Mouse (Mus musculus) MN1 (cell line): ENCODE measurements around the gene Slc35b2.

Experiments
- DNase-seq: peaks from one replicate; pipeline ENCODE4 v3.0.0-alpha.2; 2016; ENCODE audit warnings: low spot score

Gene Slc35b2

DNA sequence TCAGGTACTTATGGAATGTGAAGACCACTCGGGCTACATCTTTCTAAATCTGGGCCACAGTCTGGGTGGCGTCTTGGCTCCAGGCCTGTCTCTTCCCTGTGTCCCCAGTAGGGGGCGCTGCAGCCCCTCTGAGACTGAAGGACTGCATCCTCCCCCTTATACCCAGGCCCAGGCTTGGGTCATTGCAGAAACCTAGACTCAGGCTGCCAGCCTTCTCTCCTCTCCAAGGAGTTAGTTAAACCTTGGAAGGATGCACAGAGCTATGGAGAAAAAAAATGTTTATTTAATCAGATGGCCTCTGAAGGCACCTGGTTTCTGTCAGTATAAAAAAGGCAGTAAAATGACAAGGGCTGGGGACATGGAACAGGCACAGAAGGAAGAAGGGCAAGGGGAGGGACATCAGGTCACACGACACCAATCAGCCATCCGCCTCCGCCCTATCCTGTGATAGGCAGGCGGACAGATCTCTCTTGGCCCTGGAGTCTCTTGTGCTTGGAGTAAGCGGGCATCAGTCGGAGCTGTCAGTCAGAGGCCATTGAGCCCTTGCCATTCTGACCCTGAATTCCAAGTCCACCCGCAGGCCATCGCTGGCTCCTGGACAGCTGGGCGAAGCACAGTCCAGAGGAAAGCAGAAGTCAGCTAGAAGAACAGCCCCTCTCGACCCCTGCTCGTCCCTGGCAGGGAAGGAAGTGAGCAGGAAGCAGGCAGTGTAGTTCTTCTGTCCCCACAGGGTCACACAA lies 21.4 kb downstream of the Slc35b2 start:
- peak; percentile 95 for DNase-seq

DNA sequence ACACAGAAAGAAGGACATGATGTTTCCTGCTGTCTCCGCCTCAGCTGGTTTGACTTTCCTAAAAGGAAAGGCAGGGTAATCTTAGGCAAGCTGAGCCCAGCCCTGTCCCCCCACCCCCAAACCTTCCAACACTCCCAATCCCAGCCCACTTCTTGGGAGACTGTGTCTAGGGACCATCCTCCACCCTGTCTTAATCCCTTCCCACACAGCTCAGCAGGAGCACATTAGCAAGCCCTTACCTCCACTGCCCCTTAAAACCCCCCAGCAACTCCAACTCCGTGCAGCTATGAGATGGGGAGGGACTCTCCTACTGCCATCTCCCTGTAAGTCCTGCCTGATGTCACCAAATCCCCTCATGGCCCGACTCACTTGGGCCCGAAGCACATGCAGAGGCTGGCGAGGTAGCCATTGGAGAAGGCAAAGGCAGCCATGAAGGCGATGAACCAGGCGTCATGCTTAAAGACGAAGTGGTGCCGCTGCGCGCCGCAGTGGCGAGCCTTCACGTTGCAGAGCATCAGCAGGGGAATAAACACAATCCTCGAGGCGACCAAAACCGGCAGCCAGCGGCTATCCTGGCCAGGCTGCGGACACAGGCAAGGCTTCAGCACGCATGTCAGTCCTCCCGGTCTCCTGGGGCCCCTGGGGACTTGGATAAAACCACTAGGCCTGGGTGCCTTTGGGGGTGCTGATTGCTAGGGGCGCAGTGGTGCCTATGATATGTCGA lies 22.2 kb downstream of the Slc35b2 start:
- no peak for DNase-seq

DNA sequence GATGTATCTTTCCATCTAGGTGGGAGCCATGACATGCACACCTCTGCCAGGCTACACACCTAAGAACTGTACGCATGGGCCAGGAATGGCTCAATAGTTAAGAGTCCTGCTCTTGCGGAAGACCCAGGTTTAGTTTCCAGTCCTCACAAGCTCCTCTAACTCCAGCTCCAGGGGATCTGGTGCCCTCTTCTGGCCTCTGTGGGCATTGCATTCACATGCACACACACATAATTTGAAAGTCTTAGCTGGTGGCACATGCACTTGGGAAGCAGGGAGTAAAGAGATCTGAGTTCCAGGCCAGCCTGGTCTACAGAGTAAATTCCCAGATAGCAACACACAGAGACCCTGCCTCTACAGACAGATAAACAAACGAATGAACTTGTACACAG lies 22.8 kb downstream of the Slc35b2 start:
- DNase-seq, result peak; percentile 56

DNA sequence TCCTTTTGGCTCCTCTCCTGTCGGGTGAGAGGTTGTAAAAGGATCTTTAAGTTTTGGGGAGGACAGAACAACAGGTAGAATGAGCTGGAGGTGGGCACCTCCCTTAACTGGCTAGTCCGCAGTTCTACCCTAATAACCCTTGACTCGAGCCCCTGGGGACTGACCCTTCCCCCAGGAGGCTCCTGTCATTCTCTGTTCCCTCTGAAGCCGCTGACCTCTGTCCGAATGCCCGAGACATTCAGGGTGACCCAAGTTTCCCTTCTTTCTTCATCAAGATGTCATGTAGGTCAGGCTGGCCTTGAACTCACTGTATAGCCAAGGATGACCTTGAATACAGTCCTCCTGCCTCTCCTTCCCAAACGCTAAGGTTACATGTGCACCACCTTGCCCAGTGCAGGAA lies 24.7 kb downstream of the Slc35b2 start:
- DNase-seq, result no peak

DNA sequence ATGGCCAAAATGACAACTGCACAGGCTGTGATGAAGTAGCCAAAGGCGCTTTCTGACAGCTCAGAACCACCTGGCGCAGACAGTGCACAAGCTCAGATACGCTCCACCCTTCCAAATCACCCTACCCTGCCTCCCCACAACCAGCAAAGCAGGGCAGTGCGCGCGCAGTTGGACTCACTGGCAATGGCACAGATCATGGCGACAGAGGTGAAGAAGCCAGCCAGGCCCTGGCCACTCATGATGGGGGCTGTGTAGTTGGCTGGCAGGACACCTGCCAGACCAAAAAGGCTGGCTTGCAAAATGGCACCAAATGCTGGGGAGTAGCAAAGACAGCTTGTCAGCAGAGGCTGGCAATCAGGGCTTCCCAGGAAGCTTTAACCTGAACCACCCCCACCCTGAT lies 25.6 kb downstream of the Slc35b2 start:
- DNase-seq, result no peak

DNA sequence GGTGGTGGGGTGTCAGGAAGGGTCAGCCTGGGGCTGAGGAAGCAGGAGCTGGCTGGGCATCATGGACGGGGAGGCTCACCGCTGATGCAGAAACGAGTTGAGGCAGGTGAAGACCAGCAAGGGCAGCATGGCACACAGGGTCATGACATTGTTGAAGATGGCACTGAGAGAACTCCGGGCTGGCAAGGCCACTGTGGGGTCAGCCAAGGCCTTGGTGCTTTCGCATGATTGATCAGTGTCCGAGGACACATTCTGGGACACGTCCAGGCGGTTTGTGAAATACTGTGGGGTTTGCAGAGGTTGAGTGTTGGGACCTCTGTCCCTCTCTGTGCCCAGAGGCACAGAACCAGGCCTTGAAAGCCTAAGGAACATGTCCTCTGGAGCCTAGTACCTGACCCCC lies 26.2 kb downstream of the Slc35b2 start:
- DNase-seq, result no peak

DNA sequence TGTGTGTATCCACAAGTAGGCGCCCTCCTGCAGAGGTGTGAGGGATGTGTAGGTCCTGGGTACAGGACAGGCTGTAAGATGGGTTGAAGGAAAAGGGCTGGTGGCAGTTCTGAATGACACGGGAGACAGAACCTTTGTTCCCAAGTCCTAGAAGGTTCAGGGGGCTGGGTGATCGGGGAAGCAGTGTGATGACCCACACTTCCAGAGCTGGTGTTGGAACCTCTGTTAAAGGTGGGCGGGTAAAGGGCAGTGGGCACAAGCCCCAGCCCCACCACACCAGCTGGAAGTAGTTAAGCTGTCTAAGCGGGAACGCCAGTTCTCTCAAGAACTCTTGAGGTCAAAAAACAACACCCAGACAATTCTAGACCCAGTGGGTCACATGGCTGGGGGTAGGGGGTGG lies 26.7 kb downstream of the Slc35b2 start:
- DNase-seq, result no peak

DNA sequence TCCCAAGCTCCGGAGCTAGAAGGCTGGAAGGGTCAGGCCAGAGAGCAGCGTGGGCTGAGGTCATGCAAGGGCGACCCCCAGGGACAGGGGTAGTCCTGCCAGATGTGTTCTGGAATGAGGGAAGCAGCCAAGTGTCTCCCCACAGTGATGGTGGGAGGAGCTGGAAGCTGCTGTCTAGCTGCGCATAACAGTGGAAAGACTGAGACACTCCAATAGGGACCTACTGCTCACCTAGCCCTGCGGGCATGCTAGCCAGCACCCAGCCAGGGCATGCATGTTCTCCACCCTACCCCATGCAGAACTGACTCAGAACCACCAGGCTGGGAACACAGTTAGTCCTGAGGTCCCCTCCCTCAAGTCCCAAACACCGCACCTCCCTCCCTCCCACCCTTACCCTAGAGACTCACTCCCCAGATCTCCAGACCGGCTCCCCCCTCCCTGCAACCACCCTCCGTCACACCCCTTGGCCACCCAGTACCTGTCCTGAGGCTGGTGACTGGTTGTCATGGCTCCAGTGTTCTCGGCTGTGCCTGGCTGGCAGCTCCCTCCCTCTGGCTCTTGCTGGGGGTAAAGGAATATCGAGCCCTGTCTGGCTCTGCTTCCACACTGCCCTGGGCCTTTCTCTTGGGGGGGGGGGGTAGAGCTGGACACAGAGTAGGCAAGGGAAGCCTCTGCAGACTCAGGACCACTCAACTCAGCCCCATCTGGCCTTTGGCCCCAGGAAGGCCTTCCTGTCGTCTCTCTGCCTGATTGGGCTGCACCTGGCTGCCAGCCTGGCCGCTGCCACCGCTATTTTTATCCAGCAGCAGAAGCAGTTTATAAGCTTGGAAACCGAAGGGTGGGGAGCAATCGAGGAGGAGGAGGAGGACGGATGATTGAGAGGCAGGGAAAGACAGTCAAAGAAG lies 28.3 kb downstream of the Slc35b2 start:
- DNase-seq, result peak; percentile 51

DNA sequence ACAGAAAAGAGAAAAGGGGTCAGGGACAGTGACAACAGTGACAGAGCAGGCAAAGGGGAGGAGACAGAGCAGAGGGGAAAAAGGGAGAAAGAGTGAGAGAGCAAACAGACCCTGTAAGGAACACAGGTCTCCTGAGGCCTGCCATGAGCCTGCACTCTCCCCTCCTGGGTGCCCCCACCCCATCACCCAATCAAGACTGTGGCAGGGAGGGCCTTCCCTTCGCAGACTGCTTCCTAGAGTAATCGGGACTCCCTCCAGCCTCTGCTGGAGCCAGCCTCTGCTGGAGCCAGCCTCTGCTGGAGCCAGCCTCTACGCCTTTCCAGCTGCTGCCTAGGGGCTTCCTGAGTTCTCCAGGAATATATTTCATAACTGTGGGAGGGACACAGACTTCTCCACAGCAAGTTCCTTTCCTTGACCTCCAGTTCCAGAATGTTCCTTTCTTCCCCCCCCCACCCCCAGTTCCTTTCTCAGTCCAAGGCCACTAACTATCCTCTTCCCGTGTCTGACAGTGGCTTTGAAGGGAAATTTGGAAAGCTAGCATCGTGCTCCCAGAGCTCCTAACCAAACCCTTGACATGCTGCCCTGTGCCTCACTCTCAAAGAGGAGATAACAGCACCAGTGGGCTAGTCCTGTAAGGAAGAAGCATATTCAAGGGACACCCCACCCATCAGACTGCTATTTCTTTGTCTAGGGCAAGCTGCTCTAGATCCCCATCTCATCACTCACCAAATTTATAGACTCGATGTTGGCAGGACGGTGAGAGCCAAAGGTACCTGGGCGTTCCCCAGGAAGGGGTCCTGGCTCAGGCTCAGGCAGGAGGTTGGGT lies 29.1 kb downstream of the Slc35b2 start:
- DNase-seq, result no peak

DNA sequence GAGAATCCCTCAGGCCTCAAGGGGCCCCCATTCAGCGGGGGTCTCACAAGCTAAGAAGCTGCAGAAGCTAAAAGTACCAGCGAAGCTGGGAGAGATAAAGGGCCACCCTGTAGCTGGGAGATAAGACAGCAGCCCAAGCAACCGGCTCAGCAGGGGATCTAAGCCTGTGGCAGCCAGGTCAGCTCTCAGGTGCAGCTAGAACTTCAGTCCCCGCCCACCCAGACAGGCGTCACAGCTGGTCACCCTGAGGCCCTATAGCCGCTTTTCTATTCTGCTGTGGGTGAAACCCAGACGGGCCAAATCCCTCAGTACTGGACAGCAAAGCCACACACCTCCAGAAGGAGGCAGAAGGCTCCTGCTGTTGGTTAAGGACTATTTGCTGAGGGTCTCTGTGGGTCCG lies 29.8 kb downstream of the Slc35b2 start:
- no peak for DNase-seq

DNA sequence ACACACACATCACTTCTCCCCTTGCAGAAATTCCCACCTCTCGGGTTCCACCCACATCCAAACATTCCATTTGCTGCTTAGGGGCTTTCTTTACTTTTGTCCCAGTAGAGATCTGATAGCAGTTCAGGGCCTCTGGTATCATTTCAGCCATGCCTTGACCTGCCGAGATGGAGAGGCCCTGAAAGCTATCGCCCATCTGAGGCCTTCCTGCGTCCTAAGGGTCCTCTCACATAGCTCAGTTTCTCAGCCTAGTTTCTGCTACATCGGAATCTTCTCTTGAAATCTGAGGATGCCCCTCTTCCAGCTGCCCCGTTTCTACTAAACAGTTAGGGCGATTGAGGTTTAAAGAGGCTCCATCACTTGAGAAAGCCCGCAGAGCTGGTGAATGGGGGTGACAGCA lies 30.5 kb downstream of the Slc35b2 start:
- DNase-seq, result no peak

DNA sequence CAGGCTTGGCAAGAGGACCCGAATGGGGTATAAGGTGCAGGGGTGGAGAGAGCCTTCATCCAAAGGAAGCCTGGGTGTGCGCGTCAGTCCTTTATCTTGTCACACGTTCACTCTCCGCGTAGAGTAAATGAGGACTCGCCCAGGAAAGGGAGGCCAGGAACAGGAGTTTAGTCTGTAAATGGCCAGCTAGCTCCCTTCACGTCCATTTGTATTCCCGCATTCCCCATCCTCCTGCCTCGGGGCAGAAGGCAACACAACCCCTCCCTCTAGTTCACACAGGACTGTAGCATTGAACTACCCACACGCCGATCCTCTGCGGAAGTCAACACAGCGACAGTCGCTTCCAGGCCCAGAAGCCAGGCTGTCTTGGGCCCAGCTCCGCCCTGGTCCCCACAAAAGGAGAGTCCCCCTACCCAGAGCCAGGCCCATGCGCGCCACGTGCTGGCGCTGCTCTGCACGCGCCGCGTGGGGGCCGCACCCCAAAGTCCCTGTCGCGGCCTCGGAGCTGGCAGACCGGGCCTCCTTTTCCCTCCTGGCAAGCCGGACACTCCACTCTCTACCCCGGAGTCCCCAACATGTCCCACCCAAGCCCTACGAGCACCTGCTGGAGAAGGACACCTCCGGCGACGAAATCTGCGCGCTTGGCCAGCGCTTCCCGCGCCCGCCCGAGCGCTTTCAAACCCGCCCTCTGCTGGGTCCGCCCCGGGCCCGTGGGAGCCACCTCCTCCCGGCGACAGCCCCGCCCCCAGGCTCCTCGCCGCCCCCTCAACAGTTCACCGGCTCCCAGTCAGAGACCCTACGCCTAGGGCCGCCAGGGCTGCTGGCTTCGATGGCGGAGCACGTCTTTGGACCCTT lies 31.4 kb downstream of the Slc35b2 start:
- DNase-seq, result peak; percentile 75

DNA sequence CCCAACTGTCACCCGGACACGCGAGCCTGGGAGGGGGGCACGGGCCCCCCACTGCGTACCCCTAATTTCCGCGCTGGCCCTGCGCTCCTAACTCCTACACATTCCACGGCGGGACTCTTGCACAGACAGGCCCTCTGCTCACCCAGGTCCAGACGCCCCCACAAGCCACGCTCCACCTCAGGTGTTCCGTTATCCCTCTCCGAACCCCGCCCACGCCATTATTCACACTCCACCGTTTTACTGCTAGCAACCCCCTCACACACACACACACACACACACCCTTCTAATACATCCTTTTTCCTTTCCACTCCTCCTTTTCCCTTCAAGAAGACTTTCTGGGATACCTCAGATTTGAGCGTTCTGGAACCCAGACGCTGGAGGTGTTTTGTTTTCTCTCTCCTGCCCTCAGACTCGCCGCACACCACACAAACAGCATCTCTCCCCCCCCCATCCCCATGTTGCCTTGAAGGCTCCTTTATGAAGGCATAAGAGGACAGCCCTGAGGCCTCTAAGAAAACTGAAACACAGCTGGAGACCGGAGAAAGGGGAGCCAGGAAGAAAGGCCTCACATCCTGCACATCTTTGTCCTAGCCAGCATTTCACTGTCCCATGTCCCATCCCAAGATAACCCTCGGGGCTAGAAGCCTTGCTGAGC lies 32.2 kb downstream of the Slc35b2 start:
- peak; percentile 60 for DNase-seq

DNA sequence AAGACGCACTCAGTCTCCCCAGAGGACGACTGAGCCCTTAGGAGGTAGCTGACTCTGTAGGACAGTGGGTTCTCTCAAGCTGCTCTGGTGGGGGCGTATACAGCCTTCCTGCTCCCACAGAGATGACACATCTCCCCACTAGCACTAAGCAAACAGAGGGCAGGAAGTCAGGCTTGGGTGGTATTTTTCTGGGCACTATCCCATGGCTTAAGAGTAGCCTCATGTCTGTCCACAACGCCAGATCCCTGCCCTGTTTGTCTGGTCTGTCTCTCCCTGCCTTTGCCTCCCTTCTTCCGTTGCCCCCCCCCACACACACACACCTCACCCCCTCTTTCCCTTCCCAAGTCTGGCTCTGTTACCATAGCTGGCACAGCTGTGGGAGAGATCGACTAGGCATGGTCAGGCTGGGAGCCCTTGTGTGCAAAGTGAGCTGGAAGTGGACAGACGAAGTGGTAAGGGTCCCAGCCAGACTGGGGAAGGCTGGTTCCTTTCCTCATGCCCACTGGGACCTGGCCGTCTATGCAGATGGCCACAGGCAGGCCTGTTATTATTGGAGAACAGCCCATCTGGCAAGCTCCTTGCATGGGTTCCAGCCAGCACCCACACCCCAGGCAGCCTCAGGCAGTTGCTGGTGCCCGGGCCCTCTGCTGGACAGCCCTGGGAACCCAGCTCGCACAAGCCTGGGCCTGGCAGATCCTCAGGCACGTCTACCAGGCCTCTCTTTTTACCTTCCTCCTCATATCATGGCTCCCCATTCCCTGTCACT lies 33.1 kb downstream of the Slc35b2 start:
- DNase-seq, result peak; percentile 96

DNA sequence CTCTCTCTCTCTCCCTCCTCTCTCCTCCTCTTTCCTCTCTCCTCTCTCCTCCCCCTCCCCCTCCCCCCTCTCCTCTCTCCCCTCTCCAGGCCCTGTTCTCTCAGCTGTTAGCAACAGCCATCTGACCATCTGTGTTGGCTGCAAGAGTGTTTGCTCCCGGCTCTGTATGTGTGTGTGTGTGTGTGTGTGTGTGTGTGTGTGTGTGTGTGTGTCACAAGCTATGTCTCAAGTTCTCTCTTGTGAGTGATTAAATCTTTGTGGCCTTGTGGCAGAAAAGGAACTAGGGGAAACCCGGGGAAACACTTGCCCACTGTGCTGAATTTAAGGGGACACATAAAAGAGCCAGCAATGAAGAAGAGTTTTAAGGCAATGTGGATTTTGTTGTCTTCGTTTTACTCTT lies 34.1 kb downstream of the Slc35b2 start:
- DNase-seq, result peak; percentile 60

DNA sequence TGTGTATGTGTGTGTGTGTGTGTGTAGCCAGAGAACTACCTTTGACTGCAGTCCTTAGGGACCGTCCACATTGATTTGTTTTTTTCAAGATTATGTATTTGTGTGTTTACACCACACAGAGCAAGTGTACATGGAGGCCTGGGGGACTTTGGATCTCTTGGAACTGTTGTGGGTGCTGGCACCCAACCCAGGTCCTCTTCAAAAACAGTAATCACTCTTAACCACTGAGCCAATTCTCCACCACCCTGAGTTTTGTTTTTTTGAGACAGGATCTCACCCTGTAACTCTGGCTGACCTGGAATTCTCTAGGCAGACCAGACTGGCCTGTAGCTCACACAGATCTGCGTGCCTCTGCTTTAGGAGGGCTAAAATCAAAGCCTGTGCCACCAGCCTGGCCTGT lies 34.7 kb downstream of the Slc35b2 start:
- DNase-seq, result no peak

DNA sequence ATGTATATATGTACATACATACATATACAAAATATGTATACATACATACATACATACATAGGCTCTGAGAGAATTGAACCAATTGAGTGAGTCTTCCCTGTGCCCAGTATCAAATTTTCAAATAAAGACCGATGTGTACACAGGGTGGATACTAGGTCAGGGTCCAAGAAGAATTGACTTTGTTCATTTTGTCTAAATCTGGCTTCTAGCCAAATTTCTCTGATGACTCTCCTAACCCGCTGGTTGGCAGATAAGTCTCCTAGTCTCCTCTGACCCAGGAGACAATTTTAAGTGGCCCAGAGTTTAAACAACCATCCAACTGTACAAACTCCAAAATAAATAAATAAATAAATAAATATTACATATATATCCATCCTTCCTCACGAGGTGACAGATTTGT lies 35.2 kb downstream of the Slc35b2 start:
- no peak for DNase-seq

DNA sequence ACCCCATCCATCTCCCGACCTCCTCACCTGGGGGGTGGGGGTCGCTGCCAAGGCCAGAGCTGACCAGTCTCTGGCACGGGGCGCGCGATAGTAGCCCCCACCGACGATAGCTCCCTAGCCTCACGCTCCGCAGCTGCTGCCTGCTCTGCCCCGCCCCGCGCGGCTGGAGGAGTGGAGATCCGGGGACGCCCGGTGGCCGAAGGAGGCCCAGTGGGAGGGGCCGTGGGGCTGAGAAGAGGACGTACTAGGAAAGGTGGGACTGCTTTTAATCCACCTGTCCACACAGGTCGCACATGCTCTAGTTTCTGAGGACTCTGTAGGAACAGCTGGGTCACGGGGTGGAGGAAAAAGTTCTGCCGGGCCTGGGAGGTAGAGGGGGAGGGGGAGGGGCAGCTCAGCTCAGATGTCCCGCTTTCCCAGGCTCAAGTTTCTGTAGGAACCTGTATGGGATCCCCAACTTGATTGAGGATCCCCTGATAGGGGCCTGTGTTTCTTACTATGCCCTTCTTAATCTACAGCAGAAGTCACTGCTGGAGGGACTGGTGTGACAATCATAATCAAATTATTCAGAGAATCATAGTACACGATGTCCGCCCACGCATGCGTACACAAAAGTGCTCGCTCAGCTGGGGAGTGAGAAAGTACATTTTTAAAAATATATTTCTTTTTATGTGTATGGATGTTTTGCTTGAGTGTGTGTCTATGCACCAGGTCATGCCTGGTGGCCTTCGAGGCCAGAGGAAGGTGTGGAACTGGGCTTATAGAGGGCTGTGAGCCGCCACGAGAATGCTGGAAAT lies 36.0 kb downstream of the Slc35b2 start, which contains the start of gene Slc29a1:
Slc29a1 (minus strand) TSS at position 161 of the 797 bp plus-strand sequence.
- DNase-seq, result peak; percentile 86

DNA sequence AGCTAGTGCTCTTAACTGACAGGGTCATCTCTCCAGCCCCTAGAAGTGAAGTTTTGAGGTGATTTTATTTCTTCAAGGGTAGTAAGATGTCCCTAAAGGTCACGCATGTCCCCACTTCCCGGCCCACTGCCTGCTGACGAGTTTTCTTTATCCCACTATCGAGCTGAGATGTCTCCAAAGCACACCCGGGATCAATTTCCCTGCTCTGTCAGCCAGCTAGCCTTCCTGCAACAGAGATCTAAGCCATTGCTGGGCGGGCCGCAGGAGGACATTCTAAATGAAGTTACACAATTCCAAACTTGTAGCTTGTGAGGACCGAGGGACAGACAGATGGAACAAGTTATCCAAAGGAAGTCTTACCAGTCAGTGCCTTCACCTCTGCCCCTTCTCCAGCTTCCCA lies 36.6 kb downstream of the Slc35b2 start:
- DNase-seq, result no peak
